Mouse (Mus musculus) urinary bladder, adult 18-20 months (tissue): ENCODE measurements at regions not wholly inside any gene's neighbourhood (a gene's known extent, or its start where the extent isn't known, plus 50 kb on each side); places are given as distances from the start of the nearest gene placed in this dataset.

Experiments used
- DNase-seq, 2 experiments: peaks; one replicate each; pipeline ENCODE4 v3.0.0; 2022; ENCODE audit warnings: low spot score in 2 of 2, mixed read lengths in 2 of 2

GRCm38 (mm10) chr2:180404168-180404567 lies 51.9 kb upstream of the Slco4a1 start:
- DNase-seq: no peak

GRCm38 (mm10) chr2:180403621-180404020 lies 52.4 kb upstream of the Slco4a1 start:
- DNase-seq: no peak

GRCm38 (mm10) chr2:180402851-180403459 lies 53.1 kb upstream of the Slco4a1 start:
- DNase-seq: no peak

- no peak for DNase-seq
Observed at GRCm38 (mm10) chr2:180402433-180402832, 53.6 kb upstream of the Slco4a1 start.

- no peak for DNase-seq
Observed at GRCm38 (mm10) chr2:180401409-180402391, 54.3 kb upstream of the Slco4a1 start.

GRCm38 (mm10) chr2:180400514-180401019 lies 55.5 kb upstream of the Slco4a1 start:
- no peak for DNase-seq

- DNase-seq: no peak
Observed at GRCm38 (mm10) chr2:180399651-180400513, 56.2 kb upstream of the Slco4a1 start.

GRCm38 (mm10) chr2:180398851-180399447 lies 57.1 kb upstream of the Slco4a1 start:
- no peak for DNase-seq

- DNase-seq: no peak
Observed at GRCm38 (mm10) chr2:180398481-180398754, 57.6 kb upstream of the Slco4a1 start.

GRCm38 (mm10) chr2:180397723-180398480 lies 58.1 kb upstream of the Slco4a1 start:
- DNase-seq: no peak

GRCm38 (mm10) chr2:180396664-180397377 lies 59.2 kb upstream of the Slco4a1 start:
- no peak for DNase-seq

- DNase-seq: no peak
Observed at GRCm38 (mm10) chr2:180396211-180396610, 59.8 kb upstream of the Slco4a1 start.

GRCm38 (mm10) chr2:180395279-180396034 lies 60.6 kb upstream of the Slco4a1 start:
- no peak for DNase-seq

- no peak for DNase-seq
Observed at GRCm38 (mm10) chr2:180392846-180393700, 58.6 kb upstream of the Gata5 start.

GRCm38 (mm10) chr2:180392298-180392697 lies 57.8 kb upstream of the Gata5 start:
- DNase-seq: no peak

GRCm38 (mm10) chr2:180391349-180391748 lies 56.9 kb upstream of the Gata5 start:
- no peak for DNase-seq

GRCm38 (mm10) chr2:180390216-180390996 lies 55.9 kb upstream of the Gata5 start:
- no peak for DNase-seq

- DNase-seq: no peak
Observed at GRCm38 (mm10) chr2:180389486-180389885, 55.0 kb upstream of the Gata5 start.
